Mouse (Mus musculus): ENCODE measurements around the gene Mcm2. TPM values are rescaled to one million over a fixed set of nuclear protein-coding genes. Genes with fewer than 3 reads are reported as not detected.

The Mcm2 gene
- total RNA-seq, 2 experiments from 2014 or later: 4.6 to 6.5 TPM

GRCm38 (mm10) chr6:88926870-88927269, 28.3 kb upstream of the Mcm2 start:
- no peak for DNase-seq

DNA sequence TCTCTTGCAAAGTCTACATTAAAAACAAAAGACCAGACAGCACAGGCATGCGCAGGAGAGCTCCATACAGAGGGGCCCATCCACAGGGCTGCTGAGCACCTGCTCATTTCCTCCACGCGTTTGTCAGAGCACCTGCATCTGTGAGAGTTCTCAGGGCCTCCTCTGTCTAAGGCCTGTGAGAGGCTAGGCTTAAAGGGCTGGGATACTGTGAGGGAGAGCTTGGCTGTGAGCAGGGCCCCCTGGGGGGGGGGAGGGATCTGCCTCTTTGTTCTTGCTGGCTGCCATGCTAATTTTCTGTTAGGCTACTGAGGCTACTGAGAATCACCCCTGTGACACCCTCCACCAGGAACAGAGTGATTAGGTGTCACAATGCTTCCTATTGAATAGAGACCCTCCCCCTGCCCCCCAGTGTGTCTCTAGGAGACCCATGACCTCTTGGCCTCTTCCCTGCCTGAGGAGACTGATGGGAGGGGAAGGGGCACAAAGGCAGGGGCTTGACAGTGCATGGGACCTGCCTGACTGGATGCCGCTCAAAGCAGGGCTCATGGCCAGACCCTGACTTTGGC, 27.1 kb upstream of the Mcm2 start:
- DNase-seq: no peak

GRCm38 (mm10) chr6:88924502-88925275, 26.1 kb upstream of the Mcm2 start:
- DNase-seq: peak; percentile 70

GRCm38 (mm10) chr6:88918802-88919201, 20.2 kb upstream of the Mcm2 start:
- DNase-seq: no peak

GRCm38 (mm10) chr6:88916153-88916552, 17.6 kb upstream of the Mcm2 start:
- no peak for DNase-seq

- DNase-seq: no peak
Measured at GRCm38 (mm10) chr6:88915510-88915909, 16.9 kb upstream of the Mcm2 start.

DNA sequence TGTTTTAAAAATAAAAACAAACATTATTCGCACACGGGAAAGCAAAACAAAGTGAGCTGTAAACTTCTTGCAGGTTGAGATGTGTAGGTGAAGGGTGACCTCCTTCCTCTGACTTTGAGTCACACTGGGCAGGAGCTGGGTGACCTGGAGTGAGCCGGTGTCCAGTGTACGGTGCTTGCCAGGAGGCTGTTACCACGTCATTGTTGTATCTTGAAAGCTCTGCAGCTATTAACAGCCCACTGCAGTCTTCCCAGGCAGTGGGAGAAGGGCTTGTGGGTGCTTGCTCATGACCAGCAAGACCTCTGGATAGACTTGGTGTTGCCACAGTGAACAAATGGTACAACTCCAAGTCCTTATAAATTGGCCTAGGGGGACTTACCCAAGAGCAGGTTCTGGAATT, 16.2 kb upstream of the Mcm2 start:
- DNase-seq: no peak

DNA sequence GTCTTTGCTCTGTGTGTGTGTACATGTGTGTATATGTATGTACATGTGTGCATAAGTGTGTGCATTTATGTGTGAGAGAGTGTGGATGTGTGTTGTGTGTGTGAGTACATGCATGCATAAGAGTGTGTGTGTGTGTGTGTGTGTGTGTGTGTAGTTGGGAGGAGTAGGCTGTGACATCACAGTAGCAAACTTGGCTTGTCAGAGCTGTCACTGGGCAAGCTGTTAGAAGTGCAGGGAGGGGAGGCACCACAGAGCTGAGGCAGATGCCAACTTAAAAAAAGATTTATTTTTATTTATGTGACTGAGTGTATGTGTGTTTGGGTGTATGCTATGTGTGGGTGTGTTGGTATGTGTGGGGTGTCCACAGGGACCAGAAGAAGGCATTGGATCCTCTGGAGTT, 14.9 kb upstream of the Mcm2 start:
- DNase-seq: no peak

- DNase-seq: no peak
Measured at GRCm38 (mm10) chr6:88913022-88913421, 14.4 kb upstream of the Mcm2 start.

DNA sequence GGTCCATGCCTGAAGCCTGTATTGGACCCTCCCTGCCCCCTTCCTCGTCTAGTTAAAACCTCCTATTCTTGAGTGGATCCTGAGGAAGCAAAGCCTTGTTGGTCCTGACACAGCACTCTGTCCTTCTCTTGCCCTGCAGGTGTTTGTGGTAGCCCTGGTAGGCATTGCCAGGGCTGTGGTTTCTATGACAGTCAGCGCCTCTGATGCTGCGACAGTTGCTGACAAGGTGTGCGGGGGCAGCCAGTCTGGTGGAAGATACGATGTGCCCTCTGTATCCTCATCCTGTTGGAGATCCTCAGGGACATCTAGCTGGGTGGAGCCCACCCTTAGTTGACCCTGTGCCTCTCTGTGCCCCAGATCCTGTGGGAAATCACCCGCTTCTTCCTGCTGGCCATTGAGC, 10.6 kb upstream of the Mcm2 start:
- no peak for DNase-seq

DNA sequence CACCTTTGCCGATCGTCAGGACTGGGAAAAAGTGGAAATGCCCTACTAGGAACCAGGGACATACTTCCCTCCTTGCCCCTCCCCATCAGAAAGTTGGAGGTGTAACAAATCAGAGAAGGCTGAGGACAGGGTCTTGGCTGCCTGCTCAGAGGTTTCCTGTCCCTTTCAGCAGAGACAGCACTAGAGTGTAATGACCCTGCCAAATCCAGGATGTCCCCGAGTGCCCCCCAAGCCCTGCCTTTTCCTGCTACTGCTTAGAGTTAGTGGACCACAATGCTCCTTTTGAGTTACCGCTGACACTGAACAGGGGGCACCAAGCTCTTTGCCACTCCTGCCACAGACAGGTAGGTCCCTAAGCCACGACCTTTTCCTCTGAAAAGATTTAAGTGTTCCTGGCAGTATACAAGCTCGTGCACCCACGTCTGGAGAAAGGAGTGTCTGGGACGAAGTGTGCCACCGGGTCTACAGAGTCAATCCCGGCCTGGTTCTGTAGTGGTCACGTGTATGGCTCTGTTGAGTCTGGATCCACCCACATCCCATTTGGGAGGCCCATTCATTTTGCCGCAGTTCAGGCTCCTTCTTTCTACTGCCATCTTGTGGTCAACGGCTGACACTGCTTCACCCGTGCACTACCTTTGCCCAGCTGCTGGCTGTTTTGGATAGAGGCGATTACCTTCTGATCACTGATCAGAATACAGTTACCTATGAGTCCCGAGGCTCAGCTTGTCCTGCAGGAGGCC, 8.0 kb upstream of the Mcm2 start:
- DNase-seq: peak; percentile 51

DNA sequence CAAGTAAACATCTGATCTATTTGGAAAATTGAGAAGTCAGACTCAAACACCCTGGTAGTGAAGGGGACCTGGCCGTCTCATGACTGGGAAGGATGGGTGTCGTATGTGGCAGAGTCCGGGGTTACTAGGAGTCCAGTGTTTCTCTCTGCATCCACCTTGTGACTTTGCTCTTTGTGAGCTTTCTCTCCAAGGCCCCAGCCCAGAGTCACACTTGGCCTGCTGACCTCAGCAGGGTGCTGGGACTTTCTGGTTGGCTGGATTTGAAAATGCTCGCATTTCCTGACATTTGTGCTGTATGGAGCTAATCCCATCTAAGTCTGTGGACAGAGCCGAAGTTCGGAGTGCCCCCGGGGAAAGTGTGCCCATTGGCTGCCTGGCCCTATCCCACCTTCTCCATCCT, 6.5 kb upstream of the Mcm2 start:
- no peak for DNase-seq

- DNase-seq: no peak
Measured at GRCm38 (mm10) chr6:88904456-88904974, 5.9 kb upstream of the Mcm2 start.

DNA sequence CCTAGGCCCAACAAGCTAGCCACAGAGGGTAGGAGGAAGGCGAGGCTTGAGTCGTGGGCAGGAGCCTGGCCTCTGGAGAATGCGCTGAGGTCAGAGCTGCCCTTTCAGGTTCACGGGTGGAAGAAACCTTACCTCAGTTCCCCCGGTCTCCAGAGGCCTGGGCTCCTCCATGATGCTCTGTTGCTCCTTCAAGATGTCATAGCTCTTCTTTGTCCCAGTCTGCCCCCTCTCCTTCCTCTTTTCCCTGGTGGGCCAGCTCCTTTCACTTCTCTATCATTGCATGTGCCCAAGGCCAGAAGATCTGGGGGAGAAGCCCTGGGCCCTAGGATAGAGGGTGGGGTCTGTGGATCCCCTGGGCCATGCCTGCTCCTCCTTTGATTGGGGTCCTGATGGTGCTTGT, 5.1 kb upstream of the Mcm2 start:
- DNase-seq: no peak

DNA sequence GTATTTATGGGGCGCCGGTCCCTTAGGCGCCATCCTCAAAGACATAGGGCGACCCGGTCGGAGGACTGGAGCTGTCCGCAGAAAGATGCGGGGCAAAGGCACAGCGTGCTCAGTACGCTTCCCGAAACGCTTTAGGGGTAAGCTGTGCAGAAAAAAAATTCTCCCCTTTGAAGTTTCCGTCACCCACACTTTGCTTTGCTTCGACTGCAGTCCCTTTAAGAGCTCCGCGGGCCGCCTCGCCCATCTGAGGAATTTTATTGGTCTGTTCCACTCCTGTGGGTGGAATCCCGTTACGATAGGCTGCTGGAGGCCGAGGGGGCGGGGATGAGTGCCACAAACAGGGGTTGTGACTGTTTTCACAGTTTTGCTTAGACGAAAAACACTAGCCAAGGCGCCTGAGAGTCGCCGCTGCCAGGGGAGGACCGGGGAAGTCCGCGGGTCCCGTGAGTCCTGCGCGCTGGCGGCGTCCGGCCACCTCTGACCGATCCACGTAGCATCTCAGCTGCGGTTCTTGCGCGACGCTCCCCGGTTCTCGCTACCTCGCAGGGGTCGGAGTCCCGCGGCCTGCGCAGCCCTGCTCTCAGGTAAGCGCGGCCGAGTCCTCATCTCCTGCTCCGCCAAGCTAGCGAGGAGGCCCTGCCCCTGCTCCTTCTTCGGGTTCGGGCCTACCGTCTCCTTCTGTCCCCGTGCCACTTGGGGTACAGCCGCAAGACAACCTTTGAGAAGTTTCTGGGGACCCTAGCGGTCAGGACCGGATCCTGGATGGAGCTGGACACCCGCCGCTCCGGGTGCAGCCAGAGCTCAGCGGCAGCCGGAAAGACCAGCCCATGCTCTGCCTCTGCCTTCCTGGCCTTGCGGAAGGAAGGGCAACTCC, 3.6 kb upstream of the Mcm2 start, which contains the start of gene Tpra1:
Gene Tpra1 (plus strand): TSS at position 305 of the 874 bp plus-strand sequence.
- peak; percentile 94 for DNase-seq

- DNase-seq: no peak
Measured at GRCm38 (mm10) chr6:88901471-88901870, 2.9 kb upstream of the Mcm2 start.

DNA sequence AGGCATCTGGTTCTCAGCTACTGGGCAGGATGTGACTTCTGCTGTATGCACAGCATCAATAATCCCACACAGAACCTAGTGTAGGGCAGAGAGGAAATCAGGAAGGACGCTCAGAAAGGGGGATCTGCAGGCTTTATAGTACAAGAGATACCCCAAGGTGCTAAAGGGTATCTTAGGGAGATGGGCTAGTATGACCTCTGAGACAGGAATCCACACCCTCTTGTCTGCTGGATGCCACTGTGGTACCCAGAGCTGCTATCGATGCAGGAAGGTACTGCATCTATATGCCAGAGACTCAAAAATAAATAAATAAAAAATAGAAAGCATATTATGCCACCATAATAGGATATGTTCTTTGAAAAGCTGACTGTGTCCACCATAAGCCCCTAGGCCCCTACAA, 1.0 kb upstream of the Mcm2 start:
- no peak for DNase-seq

GRCm38 (mm10) chr6:88899086-88899485, 506 bp upstream of the Mcm2 start:
- no peak for DNase-seq

DNA sequence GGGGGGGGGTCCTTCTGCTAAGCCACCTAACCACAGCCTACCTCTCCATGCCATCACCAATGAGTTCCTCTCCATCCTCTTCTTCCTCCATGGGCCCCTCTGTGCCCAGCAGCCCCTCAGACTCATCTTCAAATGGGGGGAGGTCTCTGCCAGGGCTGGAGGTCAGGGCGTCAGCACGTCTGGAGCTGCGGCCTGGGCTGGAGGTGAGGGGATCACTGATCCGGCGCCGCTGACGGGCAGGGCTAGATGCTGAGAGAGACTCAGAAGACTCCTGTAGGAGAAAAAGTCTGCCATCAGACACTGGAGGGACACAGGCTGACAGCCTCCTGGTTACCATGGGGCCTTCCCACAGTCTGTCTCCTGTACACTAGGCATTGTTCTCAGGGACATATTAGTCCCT, 1.3 kb downstream of the Mcm2 start:
- no peak for DNase-seq

DNA sequence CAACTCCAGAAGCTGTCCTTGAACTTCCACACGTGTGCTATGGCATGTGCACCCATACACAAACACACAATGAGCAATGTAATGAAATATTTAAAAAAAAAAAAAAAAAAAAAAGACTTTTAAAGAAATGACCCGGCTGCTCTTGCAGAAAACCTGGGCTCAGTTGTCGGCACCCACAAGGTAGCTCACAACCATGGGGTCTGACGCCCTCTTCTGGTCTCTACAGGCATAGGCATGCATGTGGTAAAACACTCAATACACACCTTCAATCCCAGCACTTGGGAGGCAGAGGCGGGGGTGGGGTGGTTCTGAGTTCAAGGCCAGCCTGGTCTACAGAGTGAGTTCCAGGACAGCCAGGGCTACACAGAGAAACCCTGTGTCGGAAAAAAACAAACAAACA, 2.6 kb downstream of the Mcm2 start:
- DNase-seq: no peak

- DNase-seq: no peak
Measured at GRCm38 (mm10) chr6:88893559-88893958, 5.0 kb downstream of the Mcm2 start.

DNA sequence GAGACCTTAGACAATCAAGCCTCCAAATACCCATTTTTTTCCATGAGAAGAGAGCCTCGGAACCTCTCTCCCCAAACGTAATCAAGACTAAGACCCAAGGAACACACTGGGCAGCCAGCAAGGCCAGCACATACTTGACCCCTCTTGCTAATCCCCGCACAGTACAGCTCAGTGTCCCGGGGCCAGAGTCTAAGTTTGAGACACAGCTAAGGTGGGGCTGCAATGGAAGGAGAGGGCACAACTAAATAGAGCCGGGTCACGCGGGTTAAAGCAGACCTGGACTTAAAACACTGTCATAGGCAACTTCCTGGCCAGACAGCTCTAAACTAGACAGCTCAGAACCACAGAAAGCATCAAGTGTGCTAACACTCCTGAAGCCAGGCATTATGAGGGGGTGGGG, 7.7 kb downstream of the Mcm2 start:
- no peak for DNase-seq

Data from gastrocnemius, postnatal 25 days (tissue).